Mouse (Mus musculus) embryonic fibroblast, embryonic 13.5 days (primary cell): Measurements from ENCODE around the gene Cpxm1.

Experiments
- CTCF ChIP-seq: IDR thresholded peaks from 2 replicates; pipeline ENCODE4 v1.5.1; 2011; ENCODE audit warnings: mild to moderate bottlenecking, control low read depth, low read length, moderate library complexity, borderline replicate concordance; ENCODE audit not compliant: insufficient read depth
- POLR2A ChIP-seq: IDR thresholded peaks from 2 replicates; pipeline ENCODE4 v1.6.1; 2011; ENCODE audit warnings: low read depth, mild to moderate bottlenecking, control low read depth, low read length, moderate library complexity

DNA sequence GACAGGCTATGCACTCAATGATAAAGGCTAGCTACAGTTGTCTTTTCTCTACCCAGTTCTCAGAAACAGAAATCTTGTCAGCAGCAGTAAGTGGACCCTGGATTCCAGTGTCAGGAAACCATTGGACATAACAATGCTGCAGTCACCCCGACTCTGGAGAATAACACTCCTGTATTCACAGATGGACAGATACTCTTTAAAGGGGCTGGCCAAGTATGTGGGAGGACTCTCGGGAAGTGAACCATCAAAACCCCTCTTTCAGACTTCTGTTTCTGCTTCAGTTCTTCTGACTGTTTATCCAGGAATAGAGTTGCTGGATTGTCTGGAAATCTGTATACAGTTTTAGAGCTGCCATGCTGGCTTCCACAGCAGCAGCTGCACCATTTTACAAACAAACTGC lies 32.5 kb upstream of the Cpxm1 start:
- TF ChIP-seq CTCF, result no peak
- no peak for TF ChIP-seq POLR2A
